Mouse (Mus musculus) monocyte, adult 5-6 weeks (primary cell): ENCODE results near the gene Heatr3. TPM values are rescaled to one million over a fixed set of nuclear protein-coding genes. Genes with fewer than 3 reads are reported as not detected.

ENCODE experiments used
- total RNA-seq: library from RNA; stranded (forward); fragments of 200-1000, 200-491, 200-594 nt; gene quantifications from 3 replicates; pipeline ENCODE4 v1.2.3, GENCODE M21; 2017

Gene Heatr3
- total RNA-seq, 1 experiment from 2014 or later: 7.2 TPM

Other genes starting within 250 kb of the Heatr3 start
- not detected in 3 replicates for gene Zfp423, start 178.3 kb upstream of the Heatr3 start, total RNA-seq
- gene Cnep1r1, start 19.1 kb upstream of the Heatr3 start, total RNA-seq: 13.0 to 16.5 TPM (median 13.1 TPM) in 3 replicates
- gene Tent4b, start 61.4 kb downstream of the Heatr3 start, total RNA-seq: 53.0 to 75.7 TPM (median 54.4 TPM) in 3 replicates
- gene Adcy7, start 134.5 kb downstream of the Heatr3 start, total RNA-seq: 154 to 221 TPM (median 156 TPM) in 3 replicates
- 64.0 to 69.8 TPM (median 69.1 TPM) in 3 replicates for gene Brd7, start 224.3 kb downstream of the Heatr3 start, total RNA-seq